Mouse (Mus musculus): Measurements from ENCODE around the gene Actr1b. TPM values are rescaled to one million over a fixed set of nuclear protein-coding genes. Genes with fewer than 3 reads are reported as not detected.

Gene Actr1b
- polyA plus RNA-seq (2012; rRNA removed): 67.2 and 68.8 TPM in 2 replicates

DNA sequence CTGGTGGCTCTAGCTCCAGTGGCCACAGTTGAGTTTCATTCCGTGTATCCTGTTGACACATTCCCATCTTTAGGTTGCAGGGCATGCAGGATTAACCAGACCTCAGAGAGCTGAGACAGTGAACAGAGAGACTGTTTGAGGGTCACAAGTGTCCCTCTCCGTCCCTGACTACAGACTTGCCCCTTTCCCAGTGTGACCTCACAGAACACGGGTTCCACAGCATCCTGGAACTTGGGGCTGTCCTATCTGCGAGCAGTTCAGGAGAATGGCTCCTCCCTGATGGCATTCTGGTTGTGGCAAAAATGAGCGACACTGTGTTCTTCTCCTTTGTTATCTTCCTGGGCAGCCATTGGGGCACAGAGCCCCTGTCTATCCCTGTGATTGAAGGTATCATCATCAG, at the start of gene Actr1b:
Gene Actr1b (minus strand): TSS at position 112 of the 400 bp plus-strand sequence.

GRCm38 (mm10) chr1:36761568-36761967, 47.3 kb upstream of the Actr1b start, which contains the start of gene Zap70:
TSS of gene Zap70 (plus strand) at chr1:36761798.

GRCm38 (mm10) chr1:36709854-36710280, 4.4 kb downstream of the Actr1b start, which contains the start of gene 4933424G06Rik:
TSS of gene 4933424G06Rik (plus strand) at chr1:36710149.

GRCm38 (mm10) chr1:36691271-36692155, 22.7 kb downstream of the Actr1b start, which contains the start of gene Cox5b:
TSS of gene Cox5b (plus strand) at chr1:36691449.

DNA sequence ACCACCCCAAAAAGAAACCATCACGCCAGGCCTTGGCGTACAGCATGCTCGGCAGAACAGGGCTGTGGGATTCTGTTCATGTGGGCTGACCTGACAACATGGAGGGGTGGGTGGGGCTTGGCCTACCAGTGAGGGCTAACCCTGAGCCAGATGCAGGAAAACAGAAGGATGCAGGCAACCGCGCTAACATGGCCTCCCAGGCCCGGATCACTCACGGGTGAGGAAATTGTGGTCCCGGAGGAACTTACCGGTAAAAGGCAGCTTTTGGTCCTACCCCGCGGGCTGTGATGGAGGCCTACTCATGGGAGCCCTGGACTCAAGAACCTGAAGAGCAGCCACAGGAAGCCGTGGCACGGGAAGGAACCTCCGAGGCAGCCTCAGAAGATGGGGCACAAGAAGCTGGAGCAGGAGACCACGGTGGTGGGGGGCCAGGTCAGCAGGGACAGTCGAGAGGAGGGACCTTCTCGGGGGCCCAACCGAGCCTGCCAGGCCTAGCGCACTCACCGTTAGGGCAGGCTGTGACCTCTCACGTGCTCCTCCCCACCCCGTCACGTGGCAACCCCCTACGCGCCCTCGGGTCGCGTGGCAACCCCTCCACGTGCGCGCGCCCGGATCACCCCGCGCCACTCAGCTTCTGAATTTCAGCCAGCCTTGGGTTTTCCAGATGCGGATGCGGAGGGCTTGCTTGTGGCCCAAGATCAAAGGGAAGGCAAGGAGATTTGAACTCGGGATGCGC, 31.4 kb downstream of the Actr1b start, which contains the start of gene Fam178b:
Gene Fam178b (minus strand): TSS at position 564 of the 736 bp plus-strand sequence.

Other genes with a start within 250 kb of the Actr1b start
- gene Cnnm4, start 242.8 kb downstream of the Actr1b start, polyA plus RNA-seq (2012; rRNA removed): 16.8 and 16.9 TPM in 2 replicates
- 13.4 and 15.0 TPM in 2 replicates for gene Cnnm3, start 202.6 kb downstream of the Actr1b start, polyA plus RNA-seq (2012; rRNA removed)
- 12.4 and 16.9 TPM in 2 replicates for gene Ankrd23, start 177.5 kb downstream of the Actr1b start, polyA plus RNA-seq (2012; rRNA removed)
- not detected in 2 replicates for gene Gm42417, start 175.0 kb downstream of the Actr1b start, polyA plus RNA-seq (2012; rRNA removed)
- 9.3 and 13.7 TPM in 2 replicates for gene Ankrd39, start 167.0 kb downstream of the Actr1b start, polyA plus RNA-seq (2012; rRNA removed)
- 5.6 and 8.1 TPM in 2 replicates for gene Sema4c, start 156.1 kb downstream of the Actr1b start, polyA plus RNA-seq (2012; rRNA removed)
- 1.00 and 1.7 TPM in 2 replicates for gene Fam178b, start 31.2 kb downstream of the Actr1b start, polyA plus RNA-seq (2012; rRNA removed)
- gene Cox5b, start 23.0 kb downstream of the Actr1b start, polyA plus RNA-seq (2012; rRNA removed): 494 and 615 TPM in 2 replicates
- 0.06 TPM in 1 of 2 replicates, not detected in the other for gene 4933424G06Rik, start 4.3 kb downstream of the Actr1b start, polyA plus RNA-seq (2012; rRNA removed)
- 0.52 and 1.1 TPM in 2 replicates for gene Zap70, start 47.4 kb upstream of the Actr1b start, polyA plus RNA-seq (2012; rRNA removed)
- 6.5 and 8.2 TPM in 2 replicates for gene Tmem131, start 229.2 kb upstream of the Actr1b start, polyA plus RNA-seq (2012; rRNA removed)

Measured in stomach, adult 2 months (tissue).